Mouse (Mus musculus) thymus, postnatal 10 days (tissue): ENCODE measurements around the gene Gm20662.

ENCODE experiments used
- DNase-seq, 2 experiments: peaks; one replicate each; pipeline ENCODE4 v3.0.0; 2021; ENCODE audit warnings: low spot score in 2 of 2

The Gm20662 gene

GRCm38 (mm10) chr9:108085261-108085660 is 89.1 kb downstream of the Gm20662 start:
- DNase-seq, result no peak

GRCm38 (mm10) chr9:108090611-108091120 is 94.5 kb downstream of the Gm20662 start:
- DNase-seq, result no peak

DNA sequence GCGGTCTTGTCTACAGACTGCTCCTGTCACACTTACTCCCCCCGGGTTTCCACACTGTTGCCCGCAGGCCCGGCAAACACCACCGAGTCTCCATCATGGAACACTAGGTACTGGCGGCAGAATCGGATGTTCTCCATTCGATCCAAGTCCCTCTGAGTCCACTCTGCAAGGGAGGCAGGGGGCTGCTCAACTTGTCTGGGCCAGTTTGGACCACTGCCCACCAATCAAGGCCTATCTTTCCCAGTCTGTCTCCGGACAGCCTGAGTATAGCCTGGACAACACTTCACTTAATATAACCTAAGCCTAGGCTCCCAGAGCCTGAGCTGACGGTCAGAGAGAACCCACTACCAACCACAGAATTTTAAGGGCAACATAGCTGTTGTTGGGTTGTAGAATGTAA is 97.4 kb downstream of the Gm20662 start:
- DNase-seq, result no peak

- peak; percentile 92 to 95 for DNase-seq
Measured at GRCm38 (mm10) chr9:108094184-108094941, 98.2 kb downstream of the Gm20662 start, which contains the start of gene Apeh. Gene Apeh, minus strand, starts transcription at chr9:108094606.
